Mouse (Mus musculus) left cerebral cortex, postnatal 25 days (tissue): Measurements from ENCODE around the gene Trim11. TPM values are rescaled to one million over a fixed set of nuclear protein-coding genes. Genes with fewer than 3 reads are reported as not detected.
A peak's percentile ranks its signal among the peaks of the same experiment; 100 is the strongest.
"Not testable (repeated sequence)": the region's sequence is repeated elsewhere in the genome, so short reads cannot be mapped to it uniquely, and the experiment has no call there.

Experiments used
- DNase-seq, 2 experiments: peaks; one replicate each; pipeline ENCODE4 v3.0.0; 2022; ENCODE audit warnings: low spot score in 2 of 2, mixed read lengths in 1 of 2
- intact Hi-C: fragments of 180-260 bp; cut with DNase I; formaldehyde crosslinking; loops from one replicate; pipeline ENCODE4 v1.15.1; 2025
- total RNA-seq, 2 experiments: library from RNA; stranded (reverse); gene quantifications; 2 replicates each; pipeline ENCODE4 v1.2.3; 2021

The Trim11 gene
- 10 to 100 TPM; 21.5 to 23.7 TPM for total RNA-seq

- DNase-seq = peak; percentile 72 to 81
- intact Hi-C loops = no loop called here
These were observed at the start of gene Trim11 for GRCm38 (mm10) chr11:58978027-58978705. Trim11 (plus strand) TSS chr11:58978093.

- no peak for DNase-seq
- intact Hi-C loops = no loop called here
These were observed 48.8 kb upstream of the Trim11 start for GRCm38 (mm10) chr11:58929055-58929454.

- DNase-seq = no peak
- intact Hi-C loops = no loop called here
These were observed 48.3 kb upstream of the Trim11 start for GRCm38 (mm10) chr11:58929641-58930040.

- intact Hi-C loops = no loop called here
- no peak for DNase-seq
These were observed 47.6 kb upstream of the Trim11 start for GRCm38 (mm10) chr11:58930254-58930653.

- intact Hi-C loops = no loop called here
- DNase-seq = no peak
These were observed 46.3 kb upstream of the Trim11 start for GRCm38 (mm10) chr11:58931576-58931975.

- intact Hi-C loops = no loop called here
- DNase-seq = no peak
These were observed 40.0 kb upstream of the Trim11 start for GRCm38 (mm10) chr11:58937909-58938308.

- intact Hi-C loops = no loop called here
- peak; percentile 91 to 95 for DNase-seq
These were observed 39.4 kb upstream of the Trim11 start, which contains the start of gene Rnf187 for GRCm38 (mm10) chr11:58938322-58939087. Rnf187 (minus strand) TSS chr11:58938916.

- no peak for DNase-seq
- intact Hi-C loops = no loop called here
These were observed 38.8 kb upstream of the Trim11 start for GRCm38 (mm10) chr11:58939088-58939439.

GRCm38 (mm10) chr11:58944136-58944535, 33.8 kb upstream of the Trim11 start:
- no peak for DNase-seq
- intact Hi-C loops = no loop called here

- intact Hi-C loops = no loop called here
- DNase-seq = no peak
These were observed 30.6 kb upstream of the Trim11 start for GRCm38 (mm10) chr11:58947306-58947705.

- intact Hi-C loops = no loop called here
- peak; percentile 72 to 79 for DNase-seq
These were observed 29.9 kb upstream of the Trim11 start for GRCm38 (mm10) chr11:58947798-58948528.

- intact Hi-C loops = no loop called here
- peak; percentile 82 to 96 for DNase-seq
These were observed 29.1 kb upstream of the Trim11 start, which contains the start of gene Hist3h2ba for GRCm38 (mm10) chr11:58948542-58949479. Hist3h2ba (plus strand) TSS chr11:58948920.

GRCm38 (mm10) chr11:58949480-58950431, 28.1 kb upstream of the Trim11 start:
- intact Hi-C loops = no loop called here
- DNase-seq = peak; percentile 61 to 82

- intact Hi-C loops = no loop called here
These were observed 26.7 kb upstream of the Trim11 start for GRCm38 (mm10) chr11:58951210-58951609.

GRCm38 (mm10) chr11:58953351-58954169, 24.3 kb upstream of the Trim11 start:
- DNase-seq = no peak
- intact Hi-C loops = no loop called here

More at GRCm38 (mm10) chr11:58951210-58951609, 26.7 kb upstream of the Trim11 start:
- DNase-seq = no peak

GRCm38 (mm10) chr11:58954170-58954419, 23.8 kb upstream of the Trim11 start:
- intact Hi-C loops, DNase-seq: not testable (repeated sequence)

- DNase-seq = peak; percentile 90 to 99
- intact Hi-C loops = no loop called here
These were observed 23.3 kb upstream of the Trim11 start, which contains the start of the genes Hist3h2a and Trim17 for GRCm38 (mm10) chr11:58954420-58955142. Hist3h2a (plus strand) TSS chr11:58954685. Trim17 (plus strand) TSS chr11:58954685.
